Mouse (Mus musculus) lung, postnatal 4 days (tissue): ENCODE data around the gene Tmem136.

Experiments used
- DNase-seq, 2 experiments: peaks; one replicate each; pipeline ENCODE4 v3.0.0; 2021

Gene Tmem136

GRCm38 (mm10) chr9:43071741-43072140 is 44.6 kb downstream of the Tmem136 start:
- DNase-seq = no peak

DNA sequence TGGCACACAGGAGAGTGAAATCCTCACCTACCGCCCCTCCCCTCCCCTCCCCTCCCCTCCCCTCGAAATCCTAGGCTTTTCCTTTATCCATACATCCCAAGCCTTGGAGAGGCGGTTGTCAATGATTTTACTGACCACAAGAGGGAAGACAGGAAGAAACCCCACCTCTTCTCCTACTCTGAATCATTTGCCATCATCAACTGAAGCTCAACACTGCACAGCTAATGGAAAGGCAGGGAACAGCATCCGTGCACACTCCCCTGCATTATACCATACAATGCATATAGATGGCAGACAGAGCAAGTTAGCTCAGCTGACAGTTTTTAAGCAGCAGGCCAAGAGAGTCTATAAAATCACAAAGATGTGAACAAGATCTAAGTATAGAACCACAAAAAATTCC is 45.2 kb downstream of the Tmem136 start:
- no peak for DNase-seq

DNA sequence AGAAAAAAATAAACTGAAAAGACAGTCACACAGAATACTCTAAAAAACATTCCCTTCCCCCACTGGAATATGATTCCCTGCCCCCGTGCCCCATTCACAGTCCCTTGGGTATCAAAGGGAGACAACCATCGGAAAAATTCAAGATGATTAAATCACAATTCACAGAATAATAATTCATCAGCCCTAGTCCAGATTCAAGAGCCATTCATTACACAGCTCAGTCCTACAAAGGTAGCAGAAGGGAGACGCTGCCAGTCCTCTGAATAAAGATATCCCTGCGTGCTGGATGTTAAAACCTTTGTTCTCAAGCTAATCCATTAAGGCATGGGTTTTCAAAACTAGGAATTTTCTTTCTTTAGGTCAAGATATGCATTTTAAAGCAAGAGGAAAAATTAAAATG is 45.8 kb downstream of the Tmem136 start:
- no peak for DNase-seq

DNA sequence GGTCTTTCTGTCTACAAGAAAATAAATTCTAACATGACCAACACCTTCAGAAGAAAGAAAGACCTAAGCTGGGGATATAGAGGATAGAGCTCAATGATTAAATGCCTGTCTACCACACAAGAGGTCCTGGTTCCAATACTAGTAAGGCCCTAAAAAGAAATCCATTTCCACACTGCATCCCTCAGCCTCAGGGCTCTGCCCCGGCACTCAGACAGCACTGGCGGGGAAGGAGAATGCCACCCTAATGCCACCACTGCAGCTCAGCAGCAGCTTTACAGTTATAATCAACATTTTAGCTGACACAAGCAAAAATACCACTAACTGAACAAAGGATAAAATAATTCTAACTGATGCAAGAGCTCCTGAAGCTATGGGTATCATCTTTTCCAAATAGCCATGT is 46.2 kb downstream of the Tmem136 start:
- DNase-seq = no peak

DNA sequence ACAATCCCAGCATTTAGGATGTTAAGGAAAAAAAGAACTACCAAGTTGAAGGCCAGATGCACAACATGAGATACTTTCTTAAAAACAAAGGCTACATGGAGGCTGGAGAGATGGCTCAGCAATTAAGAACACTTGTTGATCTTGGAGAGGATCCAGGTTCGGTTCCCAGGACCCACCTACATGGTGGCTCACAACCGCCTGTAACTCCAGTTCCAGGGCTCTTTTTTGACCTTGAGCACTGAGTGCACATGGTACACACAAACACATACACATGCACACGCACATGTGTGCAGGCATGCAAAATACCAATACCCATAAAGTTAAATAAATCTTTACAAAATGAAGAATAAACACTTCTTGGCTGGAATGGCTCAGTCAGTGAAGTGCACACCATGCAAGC is 48.5 kb downstream of the Tmem136 start:
- no peak for DNase-seq

DNA sequence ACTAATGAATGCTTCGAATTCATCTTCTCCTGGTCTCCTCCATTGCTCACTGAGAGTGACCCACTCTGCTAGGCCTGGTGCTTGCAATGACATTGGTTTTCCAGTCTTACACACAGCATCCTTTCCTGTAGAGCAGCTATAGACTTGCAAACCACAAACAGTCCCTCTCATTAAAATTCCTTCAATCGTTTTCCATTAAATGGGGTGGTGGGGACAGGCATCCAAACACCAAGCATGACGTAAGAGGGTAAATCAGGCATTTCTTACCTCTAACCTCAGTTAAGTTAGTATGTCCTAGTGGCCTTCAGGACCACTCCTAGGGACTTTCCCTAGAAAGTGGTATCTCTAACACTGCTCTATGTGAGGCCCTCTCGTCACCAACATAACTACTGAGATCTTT is 51.1 kb downstream of the Tmem136 start:
- no peak for DNase-seq

DNA sequence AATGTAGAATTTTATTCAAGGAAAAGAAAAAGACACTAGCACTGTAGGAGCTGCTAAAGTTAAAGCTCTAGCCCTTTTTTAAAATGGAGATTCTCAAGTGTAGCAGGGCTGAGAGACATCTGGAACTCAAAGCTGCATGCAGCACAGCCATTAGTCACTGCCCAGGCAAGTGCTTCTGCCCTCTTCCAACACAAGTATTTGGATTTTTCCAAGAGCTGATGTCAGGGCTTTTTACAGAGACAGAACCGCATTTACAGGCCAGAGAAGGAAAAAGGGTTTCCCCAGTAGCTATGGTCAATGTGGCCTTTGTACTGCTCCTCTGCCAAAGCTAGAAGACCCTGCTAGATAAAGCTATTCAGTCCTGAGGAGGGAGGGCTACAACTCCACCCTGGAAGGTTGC is 54.8 kb downstream of the Tmem136 start:
- no peak for DNase-seq
